Mouse (Mus musculus) heart, embryonic 12.5 days (tissue): ENCODE results near the gene Mlip. TPM values are rescaled to one million over a fixed set of nuclear protein-coding genes. Genes with fewer than 3 reads are reported as not detected.
"Not testable (repeated sequence)": the region's sequence is repeated elsewhere in the genome, so short reads cannot be mapped to it uniquely, and the experiment has no call there.

ENCODE experiments used
- ATAC-seq: fragments of 200-750 bp; cut with Nextera tagmentation; 2 replicates; pipeline ENCODE4 v1.8.0; 2017; ENCODE audit warnings: moderate TSS enrichment, moderate library complexity; ENCODE audit not compliant: insufficient number of reproducible peaks, low FRiP score
- H3K27ac ChIP-seq: fragments of 300-500 bp; sonication (generic); 2 replicates; pipeline ENCODE4 v1.5.1; 2016; ENCODE audit warnings: mild to moderate bottlenecking, moderate library complexity; ENCODE audit not compliant: poor library complexity, severe bottlenecking
- H3K27me3 ChIP-seq: fragments of 300-500 bp; sonication (generic); replicated peaks from 2 replicates; pipeline ENCODE4 v1.6.1; 2016; ENCODE audit warnings: mild to moderate bottlenecking, moderate library complexity
- H3K36me3 ChIP-seq: fragments of 300-500 bp; sonication (generic); 2 replicates; pipeline ENCODE4 v1.6.1; 2016; ENCODE audit warnings: mild to moderate bottlenecking, moderate library complexity
- H3K4me1 ChIP-seq: fragments of 300-500 bp; sonication (generic); replicated peaks from 2 replicates; pipeline ENCODE4 v1.6.1; 2016; ENCODE audit warnings: mild to moderate bottlenecking
- H3K4me2 ChIP-seq: fragments of 300-500 bp; sonication (generic); 2 replicates; pipeline ENCODE4 v1.6.1; 2016; ENCODE audit warnings: mild to moderate bottlenecking, moderate library complexity
- H3K4me3 ChIP-seq: fragments of 300-500 bp; sonication (generic); 2 replicates; pipeline ENCODE4 v1.5.1; 2016; ENCODE audit warnings: mild to moderate bottlenecking
- H3K9ac ChIP-seq: fragments of 300-500 bp; sonication (generic); 2 replicates; pipeline ENCODE4 v1.6.1; 2016; ENCODE audit warnings: mild to moderate bottlenecking, moderate library complexity
- H3K9me3 ChIP-seq: fragments of 300-500 bp; sonication (generic); replicated peaks from 2 replicates; pipeline ENCODE4 v1.6.1; 2016; ENCODE audit warnings: mild to moderate bottlenecking, moderate library complexity
- WGBS: fragments of 180-500 bp; shearing (Covaris S2); methylation state at CpG from one replicate; pipeline ENCODE4 v1.1.7; 2016; 5-methylcytosine and 5-hydroxymethylcytosine counted together
- polyA plus RNA-seq: library from polyadenylated mRNA; unstranded; fragments of >200 nt; fragmentation: Nextera tagmentation; extraction: Ambion mirVana; gene quantifications from 2 replicates; pipeline ENCODE4 v1.2.1, GENCODE M21; 2016

Mlip gene
- polyA plus RNA-seq, 1 experiment from 2014 or later, result 70.9 TPM

- WGBS, result 18% methylated on average over 5 of the region's 5 CpGs
- Histone ChIP-seq H3K4me2 (no peak overlapping the region), H3K9me3 (no peaks in the 10 kb centered on the region), H3K27ac (no peak overlapping the region), H3K36me3 (no peaks in the 10 kb centered on the region), H3K27me3 (no peaks in the 10 kb centered on the region), H3K9ac (no peak overlapping the region), H3K4me1 (peaks cover 24% of the 10 kb centered on the region), H3K4me3 (no peak overlapping the region)
- no peak for ATAC-seq
These were observed 28.8 kb upstream of the Mlip start for GRCm38 (mm10) chr9:77381565-77381964.

DNA sequence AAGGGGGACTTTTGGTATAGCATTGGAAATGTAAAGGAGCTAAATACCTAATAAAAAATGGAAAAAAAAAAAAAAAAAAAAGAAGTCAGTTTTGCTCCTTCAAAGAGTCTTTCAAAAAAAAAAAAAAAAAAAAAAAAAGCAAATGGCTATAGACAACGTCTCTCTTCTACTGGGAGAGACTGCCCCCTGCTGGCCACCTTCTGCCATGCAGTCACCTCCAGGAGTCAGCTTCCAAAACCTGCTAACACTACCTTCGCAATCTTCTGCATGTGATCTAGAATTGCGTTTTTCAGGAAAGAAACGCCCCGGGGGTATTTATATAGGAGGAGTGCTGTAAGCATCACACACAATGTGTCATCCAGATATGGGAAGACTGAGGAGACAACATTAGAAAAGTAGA lies 26.9 kb upstream of the Mlip start:
- 36% methylated on average over 5 of the region's 5 CpGs for WGBS
- H3K9ac ChIP-seq, result no peak overlapping the region

GRCm38 (mm10) chr9:77377696-77378095 lies 24.9 kb upstream of the Mlip start:
- Histone ChIP-seq H3K9ac (no peak overlapping the region), H3K9me3 (no peaks in the 10 kb centered on the region), H3K4me1 (peaks cover 17% of the 10 kb centered on the region), H3K27ac (no peak overlapping the region), H3K36me3 (no peaks in the 10 kb centered on the region), H3K4me3 (no peak overlapping the region), H3K27me3 (no peaks in the 10 kb centered on the region), H3K4me2 (peak overlapping the region; percentile 23; the same call in 1 of the 2 replicates)
- no peak for ATAC-seq
- 42% methylated on average over 10 of the region's 10 CpGs for WGBS

More for the DNA sequence above, 26.9 kb upstream of the Mlip start:
- Histone ChIP-seq H3K9me3 (no peaks in the 10 kb centered on the region), H3K27ac (no peak overlapping the region), H3K36me3 (no peaks in the 10 kb centered on the region), H3K27me3 (no peaks in the 10 kb centered on the region), H3K4me2 (no peak overlapping the region), H3K4me1 (peaks cover 19% of the 10 kb centered on the region), H3K4me3 (no peak overlapping the region)
- no peak for ATAC-seq

- no peak overlapping the region for H3K4me2 ChIP-seq
- H3K27ac ChIP-seq, result no peak overlapping the region
- H3K9me3 ChIP-seq, result no peaks in the 10 kb centered on the region
- 59% methylated on average over 10 of the region's 10 CpGs for WGBS
- H3K4me1 ChIP-seq, result peaks cover 11% of the 10 kb centered on the region
- H3K36me3 ChIP-seq, result no peaks in the 10 kb centered on the region
- no peak overlapping the region for H3K4me3 ChIP-seq
- H3K27me3 ChIP-seq, result no peaks in the 10 kb centered on the region
- no peak overlapping the region for H3K9ac ChIP-seq
- ATAC-seq, result no peak
These were observed 24.3 kb upstream of the Mlip start for GRCm38 (mm10) chr9:77377082-77377481.

DNA sequence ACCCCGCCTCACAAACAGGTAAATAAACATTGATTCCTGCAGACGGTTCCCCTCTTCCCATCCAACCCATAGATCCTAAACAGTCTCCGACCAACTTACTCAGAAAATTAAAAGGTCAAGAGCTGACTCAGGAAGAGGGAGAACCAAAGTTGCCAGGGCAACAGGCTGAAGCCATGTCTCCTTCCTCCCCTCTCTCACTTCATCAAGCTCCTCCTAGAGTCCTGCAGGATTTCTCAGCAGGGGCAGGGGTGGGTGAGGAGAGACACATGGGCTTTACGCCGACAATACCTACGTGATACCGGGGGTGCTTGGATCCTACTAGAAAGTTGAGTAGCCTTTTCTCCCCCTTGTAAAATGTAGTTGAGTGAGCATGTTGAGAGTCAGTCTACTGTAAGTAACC lies 23.8 kb upstream of the Mlip start:
- Histone ChIP-seq H3K36me3 (no peaks in the 10 kb centered on the region), H3K27ac (no peak overlapping the region), H3K4me2 (no peak overlapping the region), H3K4me3 (no peak overlapping the region), H3K27me3 (no peaks in the 10 kb centered on the region), H3K4me1 (peaks cover 10% of the 10 kb centered on the region), H3K9me3 (no peaks in the 10 kb centered on the region), H3K9ac (no peak overlapping the region)
- WGBS, result 86% methylated on average over 7 of the region's 7 CpGs
- ATAC-seq, result no peak

DNA sequence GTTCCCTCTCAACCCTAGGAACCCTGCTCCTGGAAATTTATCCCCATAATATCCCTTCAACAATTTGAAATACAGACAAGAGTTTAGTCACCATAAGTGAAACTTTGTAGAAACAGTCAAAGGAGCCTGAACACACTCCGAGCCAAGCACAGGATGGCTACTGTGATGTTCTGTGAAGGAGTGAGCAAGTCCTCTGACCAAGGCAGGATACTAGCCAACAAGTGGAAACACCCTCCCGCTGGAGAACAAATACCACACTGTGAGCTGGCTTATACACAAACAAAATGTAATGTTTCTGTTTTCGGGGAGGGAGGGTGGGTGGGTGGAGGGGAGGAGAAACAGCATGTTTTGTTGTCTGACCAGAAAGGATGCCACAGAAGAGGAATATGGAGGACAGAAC lies 17.9 kb upstream of the Mlip start:
- 68% methylated on average over 3 of the region's 3 CpGs for WGBS
- Histone ChIP-seq H3K36me3 (no peaks in the 10 kb centered on the region), H3K27me3 (no peaks in the 10 kb centered on the region), H3K27ac (no peak overlapping the region), H3K9ac (no peak overlapping the region), H3K4me3 (no peak overlapping the region), H3K4me2 (no peak overlapping the region), H3K9me3 (no peaks in the 10 kb centered on the region), H3K4me1 (peaks cover 6% of the 10 kb centered on the region)
- ATAC-seq, result no peak

GRCm38 (mm10) chr9:77369262-77369661 lies 16.5 kb upstream of the Mlip start:
- ATAC-seq, result no peak
- Histone ChIP-seq H3K9me3 (no peaks in the 10 kb centered on the region), H3K4me1 (peaks cover 6% of the 10 kb centered on the region), H3K27ac (no peak overlapping the region), H3K4me2 (peak overlapping the region; percentile 38), H3K4me3 (no peak overlapping the region), H3K36me3 (no peaks in the 10 kb centered on the region), H3K27me3 (no peaks in the 10 kb centered on the region), H3K9ac (peak overlapping the region; percentile 18; the same call in 1 of the 2 replicates)
- 47% methylated on average over 9 of the region's 9 CpGs for WGBS

- H3K27me3 ChIP-seq, H3K4me3 ChIP-seq, H3K27ac ChIP-seq, H3K9me3 ChIP-seq, H3K36me3 ChIP-seq, H3K4me2 ChIP-seq, H3K9ac ChIP-seq, ATAC-seq, H3K4me1 ChIP-seq: not testable (repeated sequence)
- 51% methylated on average over 9 of the region's 9 CpGs for WGBS
These were observed 11.9 kb upstream of the Mlip start for GRCm38 (mm10) chr9:77364681-77365080.

- no peak overlapping the region for H3K4me3 ChIP-seq
- no peak overlapping the region for H3K27ac ChIP-seq
- H3K27me3 ChIP-seq, result no peaks in the 10 kb centered on the region
- H3K4me2 ChIP-seq, result no peak overlapping the region
- ATAC-seq, result no peak
- H3K4me1 ChIP-seq, result no peaks in the 10 kb centered on the region
- no peaks in the 10 kb centered on the region for H3K36me3 ChIP-seq
- no peak overlapping the region for H3K9ac ChIP-seq
- H3K9me3 ChIP-seq, result no peaks in the 10 kb centered on the region
These were observed 10.1 kb upstream of the Mlip start for GRCm38 (mm10) chr9:77362906-77363305.

DNA sequence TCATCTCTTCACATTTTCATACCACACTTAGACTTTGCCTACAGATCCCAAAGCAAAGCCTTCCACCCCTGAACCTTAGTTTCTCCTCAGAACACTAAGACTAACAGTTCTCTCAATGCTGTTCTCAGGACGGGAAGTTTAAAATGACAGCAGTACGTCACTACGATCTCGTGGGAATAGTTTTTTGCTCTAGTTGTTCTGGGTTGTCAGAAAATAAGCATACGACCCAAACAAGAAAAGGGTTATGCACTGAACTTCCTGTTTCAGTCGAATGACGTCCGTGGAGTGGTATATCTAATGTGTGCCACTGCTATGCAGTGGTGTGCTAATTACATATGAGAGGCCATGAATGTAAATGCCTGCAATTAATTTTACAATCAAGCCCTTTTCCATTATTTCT lies 7.9 kb upstream of the Mlip start:
- Histone ChIP-seq H3K27me3 (no peaks in the 10 kb centered on the region), H3K4me2 (no peak overlapping the region), H3K4me3 (no peak overlapping the region), H3K4me1 (no peaks in the 10 kb centered on the region), H3K27ac (no peak overlapping the region), H3K36me3 (no peaks in the 10 kb centered on the region), H3K9me3 (no peaks in the 10 kb centered on the region), H3K9ac (no peak overlapping the region)
- 88% methylated on average over 8 of the region's 8 CpGs for WGBS
- no peak for ATAC-seq

DNA sequence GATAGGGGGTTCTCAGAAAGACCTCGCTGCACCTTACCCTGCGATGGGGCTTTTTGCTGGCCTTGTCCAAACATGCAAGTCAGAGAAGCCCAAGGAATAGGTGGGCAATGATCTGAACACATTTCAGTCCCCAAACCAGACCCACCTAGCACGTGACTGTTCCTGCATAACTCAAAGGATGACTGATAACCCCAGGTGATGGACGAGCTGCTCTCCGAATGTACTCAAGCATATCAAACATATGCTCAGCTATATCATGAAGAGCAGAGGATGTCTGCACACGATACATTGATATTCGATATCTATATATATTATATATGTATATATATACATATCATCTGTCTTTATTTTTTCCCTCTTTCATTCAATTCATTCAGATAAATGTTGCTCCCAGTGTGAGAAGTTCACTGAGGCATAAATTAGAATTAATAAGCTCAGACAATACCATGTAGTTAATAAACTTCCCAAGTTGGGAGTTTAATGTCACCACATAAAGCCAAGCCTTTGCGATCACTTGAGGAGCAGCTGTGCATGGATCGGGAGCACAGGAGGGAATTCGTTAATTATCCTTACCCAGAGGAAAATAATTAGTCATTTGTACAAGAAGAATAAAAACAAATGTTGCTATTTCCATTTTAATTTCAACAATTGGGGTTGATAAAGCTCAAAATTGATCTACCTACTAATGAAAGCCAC lies 6.7 kb upstream of the Mlip start:
- no peak overlapping the region for H3K9ac ChIP-seq
- H3K27me3 ChIP-seq, result no peaks in the 10 kb centered on the region
- H3K9me3 ChIP-seq, result no peaks in the 10 kb centered on the region
- no peak overlapping the region for H3K4me3 ChIP-seq
- H3K36me3 ChIP-seq, result no peaks in the 10 kb centered on the region
- H3K4me1 ChIP-seq, result no peaks in the 10 kb centered on the region
- no peak for ATAC-seq
- no peak overlapping the region for H3K27ac ChIP-seq
- H3K4me2 ChIP-seq, result no peak overlapping the region
- 86% methylated on average over 10 of the region's 10 CpGs for WGBS

DNA sequence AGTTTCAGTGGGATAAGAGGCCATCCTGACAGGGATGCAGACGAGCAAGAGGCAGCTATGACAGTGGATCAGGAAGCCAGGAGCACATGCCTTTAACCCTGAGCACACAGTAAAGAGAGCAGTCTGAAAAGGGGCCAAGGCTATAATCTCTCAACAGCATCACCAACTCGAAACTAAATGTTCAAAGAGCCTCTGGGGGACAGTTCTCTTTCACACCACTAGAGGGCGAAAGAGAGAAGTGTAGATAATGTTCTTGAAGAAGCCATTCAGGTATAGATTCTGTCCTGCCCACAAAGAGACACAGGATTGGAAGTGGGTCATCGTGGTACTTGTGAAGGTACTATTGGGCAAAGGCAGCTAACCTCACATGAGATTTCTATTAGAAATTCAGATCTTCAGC lies 1.2 kb upstream of the Mlip start:
- WGBS, result 81% methylated on average over 4 of the region's 4 CpGs
- H3K9ac ChIP-seq, result no peak overlapping the region
- ATAC-seq, result no peak

More for the DNA sequence above, 1.2 kb upstream of the Mlip start:
- H3K4me1 ChIP-seq, result peaks cover 9% of the 10 kb centered on the region
- H3K36me3 ChIP-seq, result no peaks in the 10 kb centered on the region
- H3K27ac ChIP-seq, result no peak overlapping the region
- H3K9me3 ChIP-seq, result no peaks in the 10 kb centered on the region
- H3K4me2 ChIP-seq, result no peak overlapping the region
- H3K4me3 ChIP-seq, result no peak overlapping the region
- no peaks in the 10 kb centered on the region for H3K27me3 ChIP-seq
